Mouse (Mus musculus) yolk sac, embryonic 10.5 days (tissue): Measurements from ENCODE around the gene Tifa.

ENCODE experiments used
- DNase-seq: peaks from one replicate; pipeline ENCODE4 v3.0.0-alpha.2; 2017; ENCODE audit warnings: low spot score

Gene Tifa

GRCm38 (mm10) chr3:127827123-127827522, 37.5 kb downstream of the Tifa start:
- DNase-seq = no peak

GRCm38 (mm10) chr3:127830183-127830582, 40.6 kb downstream of the Tifa start:
- DNase-seq = no peak

GRCm38 (mm10) chr3:127831079-127831478, 41.5 kb downstream of the Tifa start:
- DNase-seq = peak; percentile 45

GRCm38 (mm10) chr3:127834040-127834439, 44.4 kb downstream of the Tifa start:
- DNase-seq = peak; percentile 62

- DNase-seq = peak; percentile 44
Observed at GRCm38 (mm10) chr3:127835594-127835993, 46.0 kb downstream of the Tifa start.

GRCm38 (mm10) chr3:127836798-127837153, 47.2 kb downstream of the Tifa start:
- DNase-seq = peak; percentile 44

- peak; percentile 97 for DNase-seq
Observed at GRCm38 (mm10) chr3:127837154-127837865, 47.7 kb downstream of the Tifa start, which contains the start of gene Ap1ar. Gene Ap1ar (minus strand): TSS chr3:127837523.

GRCm38 (mm10) chr3:127837972-127838644, 48.5 kb downstream of the Tifa start:
- no peak for DNase-seq

GRCm38 (mm10) chr3:127841926-127842325, 52.3 kb downstream of the Tifa start:
- DNase-seq = no peak

GRCm38 (mm10) chr3:127843324-127843940, 53.8 kb downstream of the Tifa start:
- no peak for DNase-seq

- DNase-seq = no peak
Observed at GRCm38 (mm10) chr3:127843941-127844327, 54.3 kb downstream of the Tifa start.

- no peak for DNase-seq
Observed at GRCm38 (mm10) chr3:127848088-127848808, 58.6 kb downstream of the Tifa start.

- no peak for DNase-seq
Observed at GRCm38 (mm10) chr3:127849922-127850321, 60.3 kb downstream of the Tifa start.

GRCm38 (mm10) chr3:127850776-127851646, 61.4 kb downstream of the Tifa start:
- peak; percentile 52 for DNase-seq

GRCm38 (mm10) chr3:127852722-127853121, 63.1 kb downstream of the Tifa start:
- no peak for DNase-seq

- peak; percentile 45 for DNase-seq
Observed at GRCm38 (mm10) chr3:127853431-127854206, 64.0 kb downstream of the Tifa start.

- no peak for DNase-seq
Observed at GRCm38 (mm10) chr3:127861340-127861739, 71.7 kb downstream of the Tifa start.

- no peak for DNase-seq
Observed at GRCm38 (mm10) chr3:127862479-127862878, 72.9 kb downstream of the Tifa start.

- no peak for DNase-seq
Observed at GRCm38 (mm10) chr3:127863571-127863970, 74.0 kb downstream of the Tifa start.

- DNase-seq = no peak
Observed at GRCm38 (mm10) chr3:127864242-127864641, 74.6 kb downstream of the Tifa start.
